Mouse (Mus musculus) B cell, adult 2 months (primary cell): Measurements from ENCODE around the gene Cacna1c.

ENCODE experiments used
- DNase-seq, 2 experiments: peaks; one replicate each; pipeline ENCODE4 v3.0.0; 2022

Gene Cacna1c

GRCm38 (mm10) chr6:118950190-118950589, 246.0 kb downstream of the Cacna1c start:
- no peak for DNase-seq

GRCm38 (mm10) chr6:118947286-118947685, 248.9 kb downstream of the Cacna1c start:
- DNase-seq, result no peak

- DNase-seq, result no peak
These were observed 249.6 kb downstream of the Cacna1c start for GRCm38 (mm10) chr6:118946660-118947059.

GRCm38 (mm10) chr6:118944093-118944492, 252.1 kb downstream of the Cacna1c start:
- DNase-seq, result no peak

GRCm38 (mm10) chr6:118941816-118942215, 254.4 kb downstream of the Cacna1c start:
- no peak for DNase-seq

- no peak for DNase-seq
These were observed 255.2 kb downstream of the Cacna1c start for GRCm38 (mm10) chr6:118941036-118941435.

GRCm38 (mm10) chr6:118939626-118940025, 256.6 kb downstream of the Cacna1c start:
- DNase-seq, result no peak

- no peak for DNase-seq
These were observed 257.7 kb downstream of the Cacna1c start for GRCm38 (mm10) chr6:118938386-118939096.

GRCm38 (mm10) chr6:118937536-118937935, 258.7 kb downstream of the Cacna1c start:
- no peak for DNase-seq

GRCm38 (mm10) chr6:118935520-118936415, 260.4 kb downstream of the Cacna1c start:
- no peak for DNase-seq

GRCm38 (mm10) chr6:118934243-118934902, 261.8 kb downstream of the Cacna1c start:
- DNase-seq, result no peak

- no peak for DNase-seq
These were observed 263.1 kb downstream of the Cacna1c start for GRCm38 (mm10) chr6:118933017-118933594.

- DNase-seq, result no peak
These were observed 264.1 kb downstream of the Cacna1c start for GRCm38 (mm10) chr6:118932002-118932700.

GRCm38 (mm10) chr6:118926669-118927068, 269.5 kb downstream of the Cacna1c start:
- no peak for DNase-seq

- no peak for DNase-seq
These were observed 271.8 kb downstream of the Cacna1c start for GRCm38 (mm10) chr6:118924426-118924825.

- DNase-seq, result no peak
These were observed 272.3 kb downstream of the Cacna1c start for GRCm38 (mm10) chr6:118923926-118924325.

GRCm38 (mm10) chr6:118923212-118923577, 273.0 kb downstream of the Cacna1c start:
- no peak for DNase-seq

- peak; percentile 59 to 60 for DNase-seq
These were observed 273.6 kb downstream of the Cacna1c start for GRCm38 (mm10) chr6:118922328-118923211.

GRCm38 (mm10) chr6:118908176-118908575, 288.0 kb downstream of the Cacna1c start:
- DNase-seq, result no peak

- DNase-seq, result no peak
These were observed 288.5 kb downstream of the Cacna1c start for GRCm38 (mm10) chr6:118907704-118908103.

- DNase-seq, result no peak
These were observed 289.3 kb downstream of the Cacna1c start for GRCm38 (mm10) chr6:118906878-118907277.
